Mouse (Mus musculus) cerebellum, adult 2 months (tissue): ENCODE measurements around the gene Serpinh1.

Source experiments
- CTCF ChIP-seq: fragments of 200-500 bp; IDR thresholded peaks from 2 replicates; pipeline ENCODE4 v1.5.1; 2011; ENCODE audit warnings: low read depth, mild to moderate bottlenecking, control low read depth, low read length, moderate library complexity, borderline replicate concordance; ENCODE audit not compliant: insufficient read depth
- POLR2A ChIP-seq: fragments of 200-500 bp; IDR thresholded peaks from 2 replicates; pipeline ENCODE4 v1.6.1; 2011; ENCODE audit warnings: low read length, control low read depth, borderline replicate concordance; ENCODE audit not compliant: insufficient read depth

DNA sequence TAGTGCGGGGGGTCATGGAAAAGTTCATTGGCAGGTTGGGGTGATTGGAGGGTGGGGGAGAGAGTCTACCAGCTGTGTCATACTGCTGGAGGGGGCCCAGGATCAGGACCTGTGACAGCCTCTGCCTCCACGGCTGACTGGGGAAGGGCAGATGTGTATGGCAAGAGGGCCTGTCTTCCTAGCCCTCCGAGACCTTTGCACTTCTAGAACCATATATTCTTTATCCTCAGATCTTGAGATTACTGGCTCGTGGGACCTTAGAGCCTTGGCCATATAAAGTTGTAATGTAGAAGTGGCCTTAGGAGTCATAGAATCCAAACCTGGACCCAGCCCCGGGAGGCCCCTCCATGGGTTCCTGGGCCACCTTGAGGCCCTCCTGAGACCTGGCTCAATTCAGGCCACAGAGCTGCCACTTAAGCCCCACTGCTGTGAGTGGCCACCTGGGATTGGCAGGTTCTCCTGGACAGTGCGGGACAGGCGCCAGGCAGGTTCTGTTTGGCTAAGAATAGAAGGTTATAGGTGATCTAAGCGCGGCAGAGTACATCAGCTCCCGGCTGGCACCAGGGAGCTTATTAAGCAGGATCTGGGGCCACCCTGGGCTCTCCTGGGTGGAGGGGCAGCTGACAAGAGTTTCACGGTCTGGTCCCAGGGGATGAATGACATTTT lies 44.1 kb upstream of the Serpinh1 start:
- no peak for TF ChIP-seq CTCF
- TF ChIP-seq POLR2A, result no peak
